Mouse (Mus musculus) adrenal gland, postnatal 14 days (tissue): ENCODE data around the gene B230217C12Rik. TPM values are rescaled to one million over a fixed set of nuclear protein-coding genes. Genes with fewer than 3 reads are reported as not detected.

Experiments used
- DNase-seq: peaks from one replicate; pipeline ENCODE4 v3.0.0; 2021; ENCODE audit warnings: mixed read lengths
- total RNA-seq: library from RNA; stranded (reverse); gene quantifications from 2 replicates; pipeline ENCODE4 v1.2.3, GENCODE M21; 2021

B230217C12Rik gene
- total RNA-seq, 1 experiment from 2014 or later: 2.4 TPM

DNA sequence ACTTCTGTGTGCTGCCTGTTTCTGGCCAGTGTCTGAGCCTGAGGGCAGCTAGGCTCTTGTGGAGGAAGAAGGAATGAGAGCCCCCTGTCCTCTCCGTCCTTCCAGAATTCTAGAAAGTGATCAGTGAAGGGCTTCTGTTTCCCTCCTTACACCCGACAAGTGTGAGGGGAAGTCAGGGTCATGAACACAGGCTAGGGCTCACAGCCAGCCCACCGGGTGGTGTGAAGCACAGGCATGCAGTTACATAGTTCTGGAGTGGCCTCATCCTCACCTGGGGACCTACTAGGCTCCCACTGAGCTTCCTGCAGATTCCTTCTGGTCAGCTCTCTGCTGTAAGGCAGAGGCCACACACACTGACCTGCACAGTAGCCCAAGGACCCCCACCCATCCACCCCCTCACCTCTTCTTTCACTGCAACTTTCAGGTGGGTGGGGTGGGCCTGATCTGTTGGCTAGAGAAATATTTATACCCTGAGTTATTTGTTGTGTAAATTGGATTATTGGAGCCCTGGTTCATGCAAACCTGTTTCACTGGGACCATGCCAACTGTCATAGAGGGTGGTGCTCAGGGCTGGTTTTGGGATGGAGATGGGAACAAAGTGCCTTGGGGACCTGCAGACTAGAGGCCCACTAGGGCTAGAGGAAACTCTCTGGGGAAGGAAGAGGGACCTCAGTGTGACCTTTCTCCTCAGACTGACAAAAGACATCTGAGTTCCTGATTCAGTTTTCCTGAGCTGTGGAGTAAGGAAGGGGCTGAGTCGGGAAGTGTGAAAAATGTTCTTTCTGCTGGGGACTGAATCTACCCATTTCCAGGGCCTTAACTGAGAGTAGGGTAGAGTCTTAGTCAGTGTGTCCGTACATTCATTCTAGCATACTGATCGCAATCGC lies 31.1 kb upstream of the B230217C12Rik start:
- peak; percentile 27 for DNase-seq

DNA sequence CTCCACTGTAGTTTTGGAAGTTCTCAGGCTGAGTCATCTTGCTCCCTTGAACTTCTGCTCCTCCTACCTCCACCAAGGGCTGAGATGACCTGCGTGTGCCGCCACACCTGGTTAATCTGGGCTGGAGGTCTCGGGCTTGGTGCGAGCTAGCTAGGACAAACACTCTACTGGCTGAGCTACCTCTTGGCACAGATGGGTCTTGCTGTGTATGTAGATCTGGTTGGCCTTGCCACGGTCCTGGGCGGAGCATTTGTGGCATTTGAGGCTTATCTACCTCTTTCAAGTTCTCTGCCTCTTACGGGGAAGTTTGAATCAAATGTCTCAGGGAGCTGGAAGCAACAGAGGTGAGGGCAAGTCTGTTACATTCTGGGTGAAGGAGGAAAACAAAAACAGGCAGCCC lies 30.2 kb upstream of the B230217C12Rik start:
- DNase-seq: peak; percentile 58

DNA sequence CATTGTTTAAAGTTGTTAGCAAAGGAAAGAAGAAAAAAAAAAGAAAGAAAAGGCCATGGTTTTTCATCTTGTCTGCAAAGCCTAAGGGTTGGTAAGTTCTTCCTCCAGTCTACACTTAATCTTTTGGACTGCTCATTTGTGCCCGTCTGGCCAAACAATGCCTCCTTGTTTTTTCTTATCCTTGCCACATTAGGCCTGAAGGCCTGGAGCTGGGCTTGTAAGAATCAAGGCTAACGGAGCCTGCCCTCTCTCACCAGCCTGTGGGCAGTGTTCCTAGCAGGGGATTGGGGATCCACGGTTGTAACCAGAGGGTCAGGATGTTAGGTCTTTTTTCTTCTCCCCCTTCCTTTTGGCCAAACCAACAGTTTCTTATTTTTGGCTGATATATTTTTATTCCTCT lies 29.6 kb upstream of the B230217C12Rik start:
- peak; percentile 30 for DNase-seq

DNA sequence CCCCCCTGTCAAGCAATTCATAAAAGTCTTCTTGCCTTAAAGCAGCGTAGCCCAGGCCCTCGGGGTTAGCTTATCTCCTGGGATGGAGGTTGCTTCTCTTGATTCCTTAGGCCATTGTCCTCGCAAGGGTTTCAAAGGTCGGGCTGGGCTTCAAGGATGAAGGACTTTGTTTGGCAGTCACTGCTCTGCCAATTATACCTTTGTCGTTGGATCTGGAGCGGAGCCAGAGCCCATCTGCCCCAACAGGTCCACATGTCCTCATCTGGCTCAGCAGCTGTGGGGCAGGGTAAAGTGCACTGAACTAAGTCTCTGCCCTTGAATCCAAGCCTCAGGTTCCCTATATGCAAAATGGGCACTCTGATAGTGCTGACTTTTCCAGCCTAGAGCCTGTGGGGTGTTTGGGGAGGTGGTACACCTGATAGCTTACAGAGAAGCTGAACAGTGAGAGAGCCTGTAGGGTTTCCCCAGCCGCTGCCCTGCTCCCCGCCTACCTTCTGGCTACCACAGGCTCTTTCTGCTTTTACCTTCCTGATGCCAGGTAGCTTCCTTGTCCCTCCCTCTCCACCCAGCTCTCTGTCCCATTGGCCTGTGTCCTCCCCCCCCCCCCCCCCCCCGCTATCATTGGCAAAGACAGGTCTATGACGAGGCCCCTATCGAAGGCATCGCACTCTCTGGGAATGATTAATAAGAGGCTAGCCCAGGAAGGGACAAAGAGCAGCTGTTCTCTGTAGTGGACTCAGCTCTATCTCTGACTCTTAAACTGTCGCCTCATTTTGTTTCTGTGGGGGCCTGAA lies 28.8 kb upstream of the B230217C12Rik start:
- DNase-seq: peak; percentile 39

DNA sequence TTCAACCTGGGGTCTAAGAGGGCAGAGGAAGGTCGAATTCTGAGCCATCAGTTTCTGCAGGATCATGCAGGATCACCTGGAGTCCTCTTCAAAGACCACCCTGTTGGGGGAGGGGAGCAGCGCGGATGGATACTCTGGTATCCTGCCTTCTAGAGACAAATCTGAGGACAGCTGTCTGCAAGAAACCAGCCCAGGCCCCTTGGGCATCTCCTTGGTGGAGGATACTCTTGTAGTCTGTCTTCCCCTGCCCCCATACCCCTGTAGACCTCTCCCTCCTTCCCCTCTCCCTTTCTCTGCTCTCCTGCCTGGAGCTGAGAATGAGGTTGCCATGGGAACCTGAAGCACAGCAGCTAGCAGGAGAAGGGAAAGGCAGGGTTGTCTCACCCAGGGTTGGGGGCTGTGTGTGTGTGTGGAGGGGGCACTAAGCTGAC lies 28.1 kb upstream of the B230217C12Rik start:
- no peak for DNase-seq

DNA sequence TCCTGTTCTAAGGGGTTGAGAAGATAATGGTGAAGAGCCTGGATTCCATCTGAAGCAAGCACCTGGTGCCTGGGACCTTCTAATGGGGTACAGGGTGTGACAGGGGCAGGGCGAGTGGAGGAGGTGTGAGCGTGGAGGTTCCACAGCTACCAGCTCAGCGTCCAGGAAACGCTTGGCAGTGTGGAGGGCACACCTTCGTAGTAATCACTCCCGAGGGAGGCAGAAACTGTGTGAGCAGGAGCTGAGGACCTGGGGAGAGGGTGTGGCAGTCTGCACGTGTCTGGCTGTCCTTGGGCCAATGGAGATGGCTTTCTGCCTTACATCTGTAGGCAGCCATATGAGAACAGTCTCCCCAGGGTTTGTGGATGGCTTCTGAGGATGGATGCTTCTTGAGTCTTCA lies 27.5 kb upstream of the B230217C12Rik start:
- no peak for DNase-seq

DNA sequence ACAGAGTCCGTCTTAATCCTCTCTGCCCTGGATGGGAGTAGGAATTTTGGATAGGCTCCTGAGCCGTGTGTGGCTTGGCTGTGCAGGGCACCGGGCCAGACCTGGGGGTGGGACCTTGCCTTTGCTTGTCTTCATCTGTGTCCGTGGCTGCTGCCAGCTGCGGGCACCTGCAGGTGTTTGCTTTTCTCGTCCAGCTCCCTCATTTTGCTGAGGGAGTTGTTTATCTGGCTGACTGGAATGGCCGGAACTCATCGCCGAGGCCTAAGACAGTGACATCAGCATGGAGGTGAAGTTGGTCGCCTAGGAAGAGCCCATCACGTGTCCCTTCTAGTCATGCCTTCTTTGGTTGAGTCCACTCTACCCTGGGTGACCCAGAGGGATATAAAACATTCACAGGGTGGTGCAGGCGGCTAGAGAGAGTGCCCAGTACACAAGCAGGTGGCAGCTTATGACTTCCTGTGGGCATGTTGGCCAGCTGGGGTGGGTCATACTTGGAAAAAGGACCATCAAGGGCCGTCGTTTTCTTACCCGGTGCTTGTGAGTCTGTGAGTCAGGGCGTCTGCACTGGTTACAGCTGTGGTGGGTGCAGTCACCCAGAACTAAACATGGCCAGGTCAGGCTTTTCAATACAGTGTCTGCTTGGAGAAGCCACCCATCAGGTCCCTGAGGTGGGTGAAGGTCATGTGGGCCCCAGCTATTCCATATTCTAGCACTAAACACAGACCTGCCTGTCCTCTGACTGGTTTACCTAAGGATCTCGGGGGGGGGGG lies 26.6 kb upstream of the B230217C12Rik start:
- no peak for DNase-seq

DNA sequence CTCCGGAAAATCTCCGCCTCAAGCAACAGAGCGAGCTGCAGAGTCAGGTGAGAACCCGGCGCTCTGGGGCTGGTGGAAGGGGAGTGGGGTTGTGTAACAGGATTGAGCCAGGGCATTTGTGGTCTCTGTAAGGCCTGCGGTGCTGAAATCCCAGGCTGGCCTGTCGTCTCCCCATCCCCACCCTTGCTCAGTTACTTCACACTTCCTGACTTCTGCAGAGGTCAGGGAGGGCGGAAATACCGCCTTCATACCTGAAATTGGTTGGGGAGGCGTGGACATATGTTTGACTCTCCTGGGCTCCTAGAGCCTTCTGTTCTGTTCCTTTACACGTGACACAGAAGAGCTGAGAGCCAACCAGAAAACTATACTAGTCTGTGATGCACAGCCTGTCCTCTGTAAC lies 24.8 kb upstream of the B230217C12Rik start:
- no peak for DNase-seq

DNA sequence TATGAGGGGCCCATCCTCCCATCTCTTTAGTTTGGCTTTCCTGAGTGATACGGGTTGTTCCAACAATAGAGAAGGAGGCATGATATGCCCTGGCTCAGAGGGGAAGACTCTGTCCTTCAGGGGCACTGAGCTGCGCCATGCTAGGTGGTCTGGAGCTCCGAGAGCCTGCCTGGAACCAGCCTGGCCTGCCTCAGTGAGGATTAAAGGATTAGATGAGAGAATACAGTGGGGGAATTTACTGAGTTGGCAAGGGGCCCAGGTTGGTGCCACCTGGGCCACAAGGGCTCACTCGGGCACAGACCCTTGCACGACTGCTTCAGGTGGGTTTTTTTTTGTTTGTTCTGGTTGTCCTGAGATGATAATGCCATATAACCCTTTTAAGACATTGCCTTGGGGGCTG lies 24.4 kb upstream of the B230217C12Rik start:
- no peak for DNase-seq

DNA sequence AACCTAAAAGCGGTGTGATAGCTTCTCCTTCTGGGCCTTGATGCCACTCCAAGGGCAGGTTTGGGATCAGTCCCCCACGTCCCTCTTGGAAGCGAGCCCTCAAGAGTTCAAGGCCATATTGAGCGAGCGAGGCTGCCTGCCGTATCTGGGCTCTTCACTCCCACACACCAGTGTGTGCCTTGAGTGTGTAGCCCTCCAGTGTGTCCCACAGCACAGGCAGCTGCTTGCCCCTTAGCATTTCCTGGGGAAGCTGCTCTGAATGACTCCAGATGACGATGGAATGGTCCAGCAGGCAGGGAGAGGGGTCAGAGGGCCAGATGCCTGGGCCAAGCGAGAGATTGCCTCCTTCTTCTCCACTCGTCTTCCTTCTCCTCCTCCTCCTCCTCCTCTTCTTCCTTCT lies 23.7 kb upstream of the B230217C12Rik start:
- peak; percentile 47 for DNase-seq

DNA sequence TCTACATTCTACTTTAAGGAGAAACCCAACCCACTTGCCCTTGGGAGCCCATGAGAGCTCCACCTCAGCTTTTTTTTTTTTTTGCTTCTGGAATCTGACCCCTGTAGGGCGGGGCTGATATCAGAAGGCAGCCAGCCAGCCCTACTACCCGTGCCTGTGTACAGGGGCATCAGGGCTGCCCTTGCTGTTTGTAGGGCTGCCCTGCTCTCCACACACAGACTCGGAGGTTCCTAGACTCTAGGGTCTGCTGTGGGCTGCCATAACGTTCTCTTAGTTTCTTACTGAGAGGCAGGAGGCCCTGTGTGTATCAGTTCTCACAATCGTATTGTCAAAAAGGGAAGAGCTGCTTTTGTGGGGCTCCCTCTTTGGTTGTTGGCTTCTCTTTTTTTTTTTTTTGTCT lies 23.2 kb upstream of the B230217C12Rik start:
- DNase-seq: peak; percentile 59

DNA sequence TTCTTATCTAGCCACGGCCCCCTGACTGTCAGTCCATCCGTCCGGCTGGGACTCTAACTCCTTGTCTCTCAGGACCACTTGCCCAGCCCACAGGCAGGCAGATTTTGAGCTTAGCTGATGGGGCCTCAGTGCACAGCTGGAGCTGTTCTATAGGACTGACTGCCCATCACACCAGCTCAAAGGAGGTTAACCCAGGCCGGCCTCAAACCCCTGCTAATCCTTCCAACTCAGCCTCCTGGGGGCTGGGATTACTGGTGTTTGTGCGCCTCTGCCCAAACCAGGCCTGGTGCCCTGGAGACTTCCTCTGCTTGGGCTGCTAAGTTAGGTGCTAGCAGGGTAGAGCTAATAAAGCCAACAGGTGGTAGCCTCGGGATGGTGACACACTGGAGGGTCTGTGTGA lies 22.6 kb upstream of the B230217C12Rik start:
- no peak for DNase-seq

DNA sequence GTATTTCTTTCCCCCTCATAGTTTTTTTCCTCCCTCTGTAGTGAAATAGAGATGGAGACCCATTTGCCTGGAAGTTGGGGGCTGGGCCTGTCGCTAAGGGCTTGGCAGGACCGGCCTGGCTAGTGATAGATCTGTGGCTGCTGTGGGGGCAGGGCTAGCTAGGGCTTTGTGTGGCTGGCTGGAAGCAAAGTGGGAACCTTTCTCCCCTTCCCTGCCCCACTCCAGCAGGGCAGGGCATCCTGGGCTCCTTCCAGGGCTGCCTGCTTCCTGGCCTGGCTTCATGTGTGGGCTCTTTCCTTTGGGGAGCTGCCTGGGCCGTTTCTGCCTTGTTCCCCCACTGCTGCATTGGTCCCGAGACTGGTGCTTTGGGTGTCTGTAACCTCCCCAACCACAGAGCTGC lies 22.0 kb upstream of the B230217C12Rik start:
- DNase-seq: peak; percentile 54

DNA sequence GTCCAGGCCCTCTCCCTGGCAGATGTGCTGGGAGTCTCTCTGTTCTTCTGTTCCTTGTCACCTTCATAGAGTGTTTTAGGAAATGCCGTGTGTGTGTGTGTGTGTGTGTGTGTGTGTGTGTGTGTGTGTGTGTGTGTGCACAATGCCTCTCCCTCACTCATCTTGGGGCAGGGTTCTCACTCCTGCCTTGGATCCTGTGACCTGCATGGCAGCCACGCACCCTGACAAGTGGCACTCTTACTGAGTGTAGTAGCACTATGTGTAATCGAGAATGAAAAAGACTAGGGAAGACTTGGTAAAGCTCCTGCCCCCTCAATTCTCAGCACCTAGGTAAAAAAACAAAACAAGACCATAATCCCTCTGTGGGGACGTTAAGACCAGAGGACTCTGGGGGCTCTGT lies 21.5 kb upstream of the B230217C12Rik start:
- no peak for DNase-seq

DNA sequence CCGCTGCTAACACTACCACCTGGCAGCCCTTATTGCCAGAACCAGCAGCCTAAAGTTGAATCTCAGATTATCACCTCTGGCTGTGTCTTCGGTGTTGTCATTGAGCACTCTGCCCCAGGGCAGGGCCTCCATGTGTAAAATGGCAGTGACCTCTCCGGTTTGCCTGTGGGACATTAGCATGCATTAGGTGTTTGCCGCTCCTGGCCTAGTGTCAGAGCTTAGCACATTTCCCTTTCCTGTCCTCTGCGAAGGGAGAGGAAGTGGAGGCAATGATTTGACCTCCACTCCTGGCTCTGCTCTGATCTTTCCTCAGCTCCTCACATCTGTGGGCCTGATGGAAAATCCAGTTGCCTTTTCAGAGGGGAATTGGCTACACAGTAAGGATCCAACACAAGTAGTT lies 20.7 kb upstream of the B230217C12Rik start:
- no peak for DNase-seq

DNA sequence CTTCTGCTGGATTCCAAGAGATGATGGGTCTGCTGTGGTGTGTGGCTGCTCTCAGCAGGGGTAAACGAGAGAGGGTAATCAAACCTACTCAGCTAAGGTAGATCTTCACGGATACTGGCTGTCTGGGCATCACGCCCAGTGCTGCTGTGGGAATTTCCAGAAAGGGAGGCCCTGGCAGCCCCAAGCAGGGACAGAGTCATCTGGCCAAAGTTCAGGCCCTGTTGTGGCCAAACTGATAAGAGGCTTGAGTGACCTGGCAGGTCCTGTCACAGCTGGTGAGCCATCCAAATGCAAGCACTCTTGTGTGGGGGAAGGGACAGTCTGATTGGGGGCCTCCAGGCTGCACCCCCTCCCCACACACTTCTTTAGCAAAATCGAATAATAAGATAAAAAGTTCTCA lies 19.7 kb upstream of the B230217C12Rik start:
- DNase-seq: peak; percentile 90

DNA sequence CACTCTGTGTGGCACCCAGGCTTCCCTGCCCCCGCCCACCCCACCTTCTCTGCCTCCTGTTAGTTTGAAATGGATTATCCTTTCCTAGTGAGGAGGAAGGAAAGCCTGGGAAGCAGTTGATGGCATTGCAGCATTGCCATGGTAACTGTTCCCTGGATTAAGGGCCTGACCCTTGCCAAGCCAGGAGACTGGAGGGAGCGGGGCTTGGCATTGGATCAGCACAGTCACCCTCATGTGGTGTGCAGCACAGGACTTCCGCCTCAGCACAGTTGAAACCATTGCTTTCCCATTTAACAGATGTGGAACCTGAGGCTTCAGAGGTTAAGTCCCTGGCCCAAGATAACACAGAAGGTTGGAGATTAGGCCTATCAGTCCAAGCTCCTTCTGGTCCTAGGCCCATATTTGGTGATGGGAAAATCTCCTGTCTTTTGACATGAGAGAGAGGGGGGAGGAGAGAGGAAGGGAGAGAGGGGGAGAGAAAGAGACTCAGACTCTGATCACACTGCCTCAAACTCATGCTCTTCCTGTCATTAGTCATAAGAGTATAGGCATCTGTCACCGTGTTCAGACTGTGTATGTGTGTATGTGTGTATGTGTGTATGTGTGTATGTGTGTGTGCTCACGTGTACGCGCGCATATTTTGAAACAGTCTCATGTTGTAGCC lies 19.0 kb upstream of the B230217C12Rik start:
- no peak for DNase-seq

DNA sequence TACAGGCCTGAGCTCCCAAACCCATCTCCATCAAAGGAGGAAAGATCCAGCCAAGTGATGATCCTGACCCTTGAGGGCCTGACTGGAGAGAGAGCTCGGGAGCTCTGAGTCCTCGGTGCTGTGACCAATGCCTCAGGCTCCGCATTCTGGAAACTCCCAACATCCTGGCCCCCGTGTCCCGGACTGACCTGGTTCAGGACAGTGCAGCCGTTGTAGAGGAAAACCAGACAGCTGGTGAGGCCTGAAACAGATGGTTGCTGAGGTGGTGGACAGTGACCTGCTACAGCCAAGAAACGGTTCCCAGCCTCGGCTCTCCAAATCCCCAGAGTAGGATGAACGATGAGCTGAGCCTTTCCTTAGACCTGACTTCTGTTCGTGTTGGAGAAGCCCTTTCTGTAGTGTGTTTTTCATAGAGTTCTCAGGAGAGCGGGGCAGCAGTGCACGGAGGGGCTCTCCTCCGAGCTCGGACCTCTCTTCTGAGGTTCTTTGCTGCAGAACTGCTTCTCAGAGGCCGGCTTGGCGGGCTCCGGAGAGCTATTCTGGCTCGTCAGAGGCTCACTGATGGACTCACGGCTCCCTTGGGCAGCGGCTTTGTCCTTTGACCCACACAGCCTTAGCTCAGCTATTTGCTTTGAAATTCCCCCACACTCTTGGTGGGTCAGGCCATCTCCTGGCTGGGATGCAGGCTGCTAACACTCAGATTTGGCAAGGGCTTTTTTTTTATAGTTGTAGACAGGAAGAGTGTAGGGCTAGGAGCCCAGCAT lies 17.6 kb upstream of the B230217C12Rik start:
- peak; percentile 57 for DNase-seq

DNA sequence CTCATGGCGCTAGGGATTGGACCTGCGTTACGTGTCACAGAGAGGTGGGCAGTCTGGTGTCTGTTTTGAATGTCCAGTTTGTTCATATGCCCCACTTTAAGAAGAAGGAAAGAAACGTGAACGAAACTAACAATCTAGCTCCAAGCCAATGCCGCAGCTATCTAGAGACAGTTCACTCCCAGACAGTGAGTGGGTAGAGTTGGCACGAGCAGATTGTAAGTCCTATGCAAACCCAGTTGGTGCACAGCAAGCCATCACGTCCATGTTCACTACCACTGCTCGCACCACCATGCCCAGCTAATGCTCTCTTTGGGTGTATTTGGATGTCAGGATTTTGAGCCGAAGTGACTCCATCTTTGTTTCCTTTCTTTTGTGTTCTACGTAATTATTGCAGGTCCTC lies 16.4 kb upstream of the B230217C12Rik start:
- no peak for DNase-seq

DNA sequence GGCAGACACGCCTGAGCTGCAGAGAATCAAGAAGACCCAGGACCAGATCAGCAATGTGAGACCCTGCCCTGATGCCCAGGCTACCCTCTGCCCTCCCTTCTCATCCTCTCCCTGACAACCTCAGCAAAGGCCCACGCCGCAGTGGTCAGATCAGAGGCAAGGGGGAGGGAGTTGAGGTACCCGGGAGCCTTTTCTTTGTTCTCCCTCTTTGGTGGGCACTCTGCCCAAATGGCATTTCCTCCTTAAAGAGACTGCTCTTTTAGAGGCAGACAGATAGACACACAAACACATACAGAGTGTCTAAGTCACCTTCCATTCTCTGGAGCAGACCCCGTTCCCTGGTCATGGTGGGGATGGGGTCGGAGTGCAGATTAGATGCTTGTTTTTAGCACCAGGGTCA lies 15.7 kb upstream of the B230217C12Rik start:
- DNase-seq: peak; percentile 49

DNA sequence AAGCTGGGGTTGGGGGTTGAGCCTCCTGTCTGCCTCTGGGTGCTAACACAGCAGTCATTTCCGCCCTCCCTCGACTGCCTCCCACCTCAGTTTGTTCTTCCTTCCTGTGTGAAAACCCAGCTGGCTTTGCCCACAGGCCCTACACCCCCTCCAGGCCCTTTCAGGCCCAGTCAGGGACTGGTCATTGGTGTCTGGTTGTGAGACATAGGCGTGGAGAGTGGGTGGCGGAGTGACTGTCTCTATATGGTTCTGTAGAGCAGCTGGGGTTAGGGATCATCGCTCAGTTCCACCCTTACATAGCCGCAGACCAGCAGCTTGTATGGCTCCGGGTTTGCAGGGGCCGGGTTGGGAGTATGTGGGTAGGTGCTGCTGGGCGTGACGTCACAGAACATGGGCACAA lies 15.3 kb upstream of the B230217C12Rik start:
- DNase-seq: peak; percentile 45
